Mouse (Mus musculus) cerebellum, postnatal 4 days (tissue): ENCODE data around the gene Lrp2.
"Not testable (repeated sequence)": the region's sequence is repeated elsewhere in the genome, so short reads cannot be mapped to it uniquely, and the experiment has no call there.

Source experiments
- DNase-seq, 2 experiments: peaks; one replicate each; pipeline ENCODE4 v3.0.0; 2022; ENCODE audit warnings: low spot score in 2 of 2, mixed read lengths in 1 of 2

The Lrp2 gene

GRCm38 (mm10) chr2:69582861-69583260 is 3.0 kb downstream of the Lrp2 start:
- DNase-seq = no peak

- DNase-seq = not testable (repeated sequence)
These were observed 3.8 kb downstream of the Lrp2 start for GRCm38 (mm10) chr2:69582068-69582467.

GRCm38 (mm10) chr2:69580091-69580490 is 5.8 kb downstream of the Lrp2 start:
- no peak for DNase-seq

- no peak for DNase-seq
These were observed 7.7 kb downstream of the Lrp2 start for GRCm38 (mm10) chr2:69578206-69578605.

- no peak for DNase-seq
These were observed 9.3 kb downstream of the Lrp2 start for GRCm38 (mm10) chr2:69576531-69576930.

- DNase-seq = no peak
These were observed 10.9 kb downstream of the Lrp2 start for GRCm38 (mm10) chr2:69574934-69575333.

GRCm38 (mm10) chr2:69574261-69574660 is 11.6 kb downstream of the Lrp2 start:
- DNase-seq = no peak

- DNase-seq = no peak
These were observed 12.2 kb downstream of the Lrp2 start for GRCm38 (mm10) chr2:69573733-69574054.

- no peak for DNase-seq
These were observed 12.7 kb downstream of the Lrp2 start for GRCm38 (mm10) chr2:69573038-69573732.

- no peak for DNase-seq
These were observed 15.3 kb downstream of the Lrp2 start for GRCm38 (mm10) chr2:69570556-69570955.

- DNase-seq = no peak
These were observed 19.6 kb downstream of the Lrp2 start for GRCm38 (mm10) chr2:69566281-69566680.

- DNase-seq = no peak
These were observed 22.4 kb downstream of the Lrp2 start for GRCm38 (mm10) chr2:69563492-69563891.

GRCm38 (mm10) chr2:69562761-69563160 is 23.1 kb downstream of the Lrp2 start:
- DNase-seq = no peak

- DNase-seq = no peak
These were observed 25.6 kb downstream of the Lrp2 start for GRCm38 (mm10) chr2:69560221-69560620.

- no peak for DNase-seq
These were observed 26.5 kb downstream of the Lrp2 start for GRCm38 (mm10) chr2:69559380-69559779.

GRCm38 (mm10) chr2:69556686-69557085 is 29.2 kb downstream of the Lrp2 start:
- DNase-seq = no peak

GRCm38 (mm10) chr2:69551639-69552038 is 34.2 kb downstream of the Lrp2 start:
- no peak for DNase-seq

- DNase-seq = no peak
These were observed 39.0 kb downstream of the Lrp2 start for GRCm38 (mm10) chr2:69546823-69547222.

- no peak for DNase-seq
These were observed 49.8 kb downstream of the Lrp2 start for GRCm38 (mm10) chr2:69536018-69536417.

- no peak for DNase-seq
These were observed 54.3 kb downstream of the Lrp2 start for GRCm38 (mm10) chr2:69531528-69532055.

- DNase-seq = no peak
These were observed 55.0 kb downstream of the Lrp2 start for GRCm38 (mm10) chr2:69530691-69531527.

GRCm38 (mm10) chr2:69530126-69530525 is 55.7 kb downstream of the Lrp2 start:
- DNase-seq = no peak

GRCm38 (mm10) chr2:69520273-69520672 is 65.6 kb downstream of the Lrp2 start:
- no peak for DNase-seq
